Mouse (Mus musculus): ENCODE data around the gene Dnmt3b. TPM values are rescaled to one million over a fixed set of nuclear protein-coding genes. Genes with fewer than 3 reads are reported as not detected.
A peak's percentile ranks its signal among the peaks of the same experiment; 100 is the strongest.

Gene Dnmt3b
- polyA plus RNA-seq, 2 experiments = 6.6 to 7.3 TPM

- no peak overlapping the region for H3K4me2 ChIP-seq (replicated peaks; ENCODE audit: low read depth, low read length, severe bottlenecking)
- no peak for TF ChIP-seq POLR2A (IDR thresholded peaks at IDR 0.05; ENCODE audit: borderline replicate concordance, extremely low read depth, insufficient read depth, insufficient read length)
- ATAC-seq (ENCODE audit: low FRiP score, low read depth) = no peak
- H3K36me3 ChIP-seq (ENCODE audit: control insufficient read depth, insufficient read depth, low read length) = no peaks in the 10 kb centered on the region
- WGBS = 36% methylated on average over 15 of the region's 15 CpGs
- H3K4me3 ChIP-seq (replicated peaks; ENCODE audit: low read length) = no peak overlapping the region
- H3K4me1 ChIP-seq (ENCODE audit: control insufficient read depth, insufficient read depth, low read length) = no peaks in the 10 kb centered on the region
- no peak overlapping the region for H3K9ac ChIP-seq (ENCODE audit: low read depth, low read length, severe bottlenecking)
- no peak overlapping the region for H3K27ac ChIP-seq (replicated peaks; ENCODE audit: low read depth, low read length)
- no peaks in the 10 kb centered on the region for H3K9me3 ChIP-seq (ENCODE audit: control insufficient read depth, low read length)
- DNase-seq (ENCODE audit: low spot score) = no peak
- no peaks in the 10 kb centered on the region for H3K27me3 ChIP-seq (ENCODE audit: control insufficient read depth, insufficient read depth, low read length)
Measured at GRCm38 (mm10) chr2:153638977-153639680, 10.1 kb upstream of the Dnmt3b start.

GRCm38 (mm10) chr2:153642496-153642895 lies 6.8 kb upstream of the Dnmt3b start:
- no peaks in the 10 kb centered on the region for H3K27me3 ChIP-seq (ENCODE audit: control insufficient read depth, insufficient read depth, low read length)
- no peaks in the 10 kb centered on the region for H3K36me3 ChIP-seq (ENCODE audit: control insufficient read depth, insufficient read depth, low read length)
- no peak overlapping the region for H3K4me3 ChIP-seq (replicated peaks; ENCODE audit: low read length)
- no peaks in the 10 kb centered on the region for H3K9me3 ChIP-seq (ENCODE audit: control insufficient read depth, low read length)
- WGBS = 26% methylated on average over 3 of the region's 3 CpGs
- no peak overlapping the region for H3K27ac ChIP-seq (replicated peaks; ENCODE audit: low read depth, low read length)
- H3K9ac ChIP-seq (ENCODE audit: low read depth, low read length, severe bottlenecking) = no peak overlapping the region
- no peaks in the 10 kb centered on the region for H3K4me1 ChIP-seq (ENCODE audit: control insufficient read depth, insufficient read depth, low read length)
- H3K4me2 ChIP-seq (replicated peaks; ENCODE audit: low read depth, low read length, severe bottlenecking) = no peak overlapping the region
- no peak for TF ChIP-seq POLR2A (IDR thresholded peaks at IDR 0.05; ENCODE audit: borderline replicate concordance, extremely low read depth, insufficient read depth, insufficient read length)
- DNase-seq (ENCODE audit: low spot score) = no peak
- ATAC-seq (ENCODE audit: low FRiP score, low read depth) = no peak

- Histone ChIP-seq H3K4me2 (replicated peaks; ENCODE audit: low read depth, low read length, severe bottlenecking) (no peak overlapping the region), H3K27ac (replicated peaks; ENCODE audit: low read depth, low read length) (no peak overlapping the region), H3K27me3 (ENCODE audit: control insufficient read depth, insufficient read depth, low read length) (no peaks in the 10 kb centered on the region), H3K4me1 (ENCODE audit: control insufficient read depth, insufficient read depth, low read length) (no peaks in the 10 kb centered on the region), H3K9me3 (ENCODE audit: control insufficient read depth, low read length) (no peaks in the 10 kb centered on the region), H3K9ac (ENCODE audit: low read depth, low read length, severe bottlenecking) (no peak overlapping the region), H3K36me3 (ENCODE audit: control insufficient read depth, insufficient read depth, low read length) (no peaks in the 10 kb centered on the region), H3K4me3 (replicated peaks; ENCODE audit: low read length) (no peak overlapping the region)
- 35% methylated on average over 6 of the region's 6 CpGs for WGBS
- TF ChIP-seq POLR2A (IDR thresholded peaks at IDR 0.05; ENCODE audit: borderline replicate concordance, extremely low read depth, insufficient read depth, insufficient read length) = no peak
- ATAC-seq (ENCODE audit: low FRiP score, low read depth) (no peak), DNase-seq (ENCODE audit: low spot score) (no peak)
Measured at GRCm38 (mm10) chr2:153642999-153643398, 6.3 kb upstream of the Dnmt3b start.

GRCm38 (mm10) chr2:153648773-153649297 lies 415 bp upstream of the Dnmt3b start:
- H3K27ac ChIP-seq (replicated peaks; ENCODE audit: low read depth, low read length) = no peak overlapping the region
- H3K27me3 ChIP-seq (ENCODE audit: control insufficient read depth, insufficient read depth, low read length) = no peaks in the 10 kb centered on the region
- H3K4me1 ChIP-seq (ENCODE audit: control insufficient read depth, insufficient read depth, low read length) = peaks cover 8% of the 10 kb centered on the region; the same call in 1 of the 2 replicates
- ATAC-seq (ENCODE audit: low FRiP score, low read depth) (peak; percentile 33), DNase-seq (ENCODE audit: low spot score) (no peak)
- peak overlapping the region; percentile 77 for H3K9ac ChIP-seq (ENCODE audit: low read depth, low read length, severe bottlenecking)
- H3K4me3 ChIP-seq (replicated peaks; ENCODE audit: low read length) = peak overlapping the region; percentile 78
- TF ChIP-seq POLR2A (IDR thresholded peaks at IDR 0.05; ENCODE audit: borderline replicate concordance, extremely low read depth, insufficient read depth, insufficient read length) = no peak
- H3K4me2 ChIP-seq (replicated peaks; ENCODE audit: low read depth, low read length, severe bottlenecking) = peak overlapping the region; percentile 87
- no peaks in the 10 kb centered on the region for H3K9me3 ChIP-seq (ENCODE audit: control insufficient read depth, low read length)
- H3K36me3 ChIP-seq (ENCODE audit: control insufficient read depth, insufficient read depth, low read length) = no peaks in the 10 kb centered on the region
- 23% methylated on average over 14 of the region's 14 CpGs for WGBS

- H3K27ac ChIP-seq (replicated peaks; ENCODE audit: low read depth, low read length) = no peak overlapping the region
Measured at GRCm38 (mm10) chr2:153650014-153650687, 901 bp downstream of the Dnmt3b start.

More at GRCm38 (mm10) chr2:153650014-153650687, 901 bp downstream of the Dnmt3b start:
- no peak for DNase-seq (ENCODE audit: low spot score)
- Histone ChIP-seq H3K4me3 (replicated peaks; ENCODE audit: low read length) (peak overlapping the region; percentile 78), H3K9me3 (ENCODE audit: control insufficient read depth, low read length) (no peaks in the 10 kb centered on the region), H3K4me2 (replicated peaks; ENCODE audit: low read depth, low read length, severe bottlenecking) (peak overlapping the region; percentile 87), H3K27me3 (ENCODE audit: control insufficient read depth, insufficient read depth, low read length) (no peaks in the 10 kb centered on the region), H3K36me3 (ENCODE audit: control insufficient read depth, insufficient read depth, low read length) (no peaks in the 10 kb centered on the region), H3K4me1 (ENCODE audit: control insufficient read depth, insufficient read depth, low read length) (peaks cover 8% of the 10 kb centered on the region; the same call in 1 of the 2 replicates), H3K9ac (ENCODE audit: low read depth, low read length, severe bottlenecking) (peak overlapping the region; percentile 77)
- no peak for TF ChIP-seq POLR2A (IDR thresholded peaks at IDR 0.05; ENCODE audit: borderline replicate concordance, extremely low read depth, insufficient read depth, insufficient read length)
- ATAC-seq (ENCODE audit: low FRiP score, low read depth) = peak; percentile 9; the same call in 1 of the 2 replicates
- WGBS = 5% methylated on average over 26 of the region's 28 CpGs

Measured in limb, embryonic 14.5 days (tissue).